Mouse (Mus musculus) MEL (cell line): ENCODE measurements around the gene Fam69a. TPM values are rescaled to one million over a fixed set of nuclear protein-coding genes. Genes with fewer than 3 reads are reported as not detected.

Source experiments
- DNase-seq: peaks from one replicate; pipeline ENCODE4 v3.0.0; 2011; ENCODE audit warnings: low read depth, low spot score
- H3K27ac ChIP-seq: 2 replicates; pipeline ENCODE4 v1.5.1; 2012; ENCODE audit warnings: low read depth, mild to moderate bottlenecking, control low read depth, low read length, moderate library complexity; ENCODE audit not compliant: control insufficient read depth
- H3K27me3 ChIP-seq, 2 experiments: fragments of 150-350 bp in 1 of 2; sonication (generic) in 1 of 2; 2 replicates each; pipeline ENCODE4 v1.6.1; 2012; ENCODE audit warnings: low read length in 2 of 2, mild to moderate bottlenecking in 2 of 2, improper control_type of control experiment in 1 of 2, moderate library complexity in 1 of 2; ENCODE audit not compliant: insufficient read depth in 2 of 2, control insufficient read depth in 1 of 2
- H3K36me3 ChIP-seq, 2 experiments: 2 replicates each; pipeline ENCODE4 v1.6.1; 2012 to 2014; ENCODE audit warnings: low read length in 2 of 2, improper control_type of control experiment in 1 of 2, inconsistent platforms in 1 of 2, mild to moderate bottlenecking in 1 of 2; ENCODE audit not compliant: insufficient read depth in 2 of 2, control insufficient read depth in 1 of 2
- H3K4me1 ChIP-seq, 2 experiments: fragments of 150-350 bp in 1 of 2; sonication (generic) in 1 of 2; 2 replicates each; pipeline ENCODE4 v1.6.1; 2012; ENCODE audit warnings: low read length in 2 of 2, improper control_type of control experiment in 1 of 2, mild to moderate bottlenecking in 1 of 2; ENCODE audit not compliant: insufficient read depth in 2 of 2, control insufficient read depth in 1 of 2
- H3K4me3 ChIP-seq, 2 experiments: fragments of 150-350 bp in 1 of 2; sonication (generic) in 1 of 2; 2 replicates each; pipeline ENCODE4 v1.5.1; 2012; ENCODE audit warnings: low read depth in 2 of 2, low read length in 2 of 2, mild to moderate bottlenecking in 2 of 2, moderate library complexity in 2 of 2, control low read depth in 1 of 2, improper control_type of control experiment in 1 of 2; ENCODE audit not compliant: control insufficient read depth in 1 of 2, insufficient read depth in 1 of 2
- H3K79me2 ChIP-seq: 2 replicates; pipeline ENCODE4 v1.6.1; 2012; ENCODE audit warnings: mild to moderate bottlenecking, low read length, moderate library complexity; ENCODE audit not compliant: control insufficient read depth, poor library complexity, insufficient read depth
- H3K9ac ChIP-seq: 2 replicates; pipeline ENCODE4 v1.6.1; 2012; ENCODE audit warnings: low read depth, mild to moderate bottlenecking, control low read depth, low read length, moderate library complexity; ENCODE audit not compliant: control insufficient read depth, poor library complexity, severe bottlenecking
- H3K9me3 ChIP-seq: fragments of 150-350 bp; sonication (generic); replicated peaks from 2 replicates; pipeline ENCODE4 v1.6.1; 2012; ENCODE audit warnings: mild to moderate bottlenecking, low read length, improper control_type of control experiment, moderate library complexity; ENCODE audit not compliant: insufficient read depth
- CTCF ChIP-seq, 3 experiments: IDR thresholded peaks in 2 of 3; conservative IDR thresholded peaks in 1 of 3; 2 replicates each; pipeline ENCODE4 v1.5.1; 2011 to 2012; ENCODE audit warnings: low read length in 3 of 3, low read depth in 2 of 3, mild to moderate bottlenecking in 2 of 3, improper control_type of control experiment in 1 of 3, inconsistent platforms in 1 of 3, mixed read lengths in 1 of 3, moderate library complexity in 1 of 3; ENCODE audit not compliant: control insufficient read depth in 1 of 3, insufficient read depth in 1 of 3, poor library complexity in 1 of 3, severe bottlenecking in 1 of 3
- E2F4 ChIP-seq: IDR thresholded peaks from 2 replicates; pipeline ENCODE4 v1.6.1; 2011; ENCODE audit warnings: low read depth, low read length, improper control_type of control experiment, borderline replicate concordance
- ELF1 ChIP-seq: IDR thresholded peaks from 2 replicates; pipeline ENCODE4 v1.6.1; 2014; ENCODE audit warnings: low read depth, mild to moderate bottlenecking, inconsistent platforms, low read length, improper control_type of control experiment, moderate library complexity
- GATA1 ChIP-seq: IDR thresholded peaks from 2 replicates; pipeline ENCODE4 v1.6.1; 2011; ENCODE audit warnings: low read depth, low read length, improper control_type of control experiment
- JUND ChIP-seq: IDR thresholded peaks from 2 replicates; pipeline ENCODE4 v1.6.1; 2011; ENCODE audit warnings: low read depth, mild to moderate bottlenecking, improper control_type of control experiment, low read length
- KAT2A ChIP-seq: conservative IDR thresholded peaks from 2 replicates; pipeline ENCODE4 v1.6.1; 2012; ENCODE audit warnings: low read depth, low read length, improper control_type of control experiment, inconsistent platforms
- MAFK ChIP-seq: IDR thresholded peaks from 2 replicates; pipeline ENCODE4 v1.6.1; 2011; ENCODE audit warnings: low read depth, mild to moderate bottlenecking, low read length, improper control_type of control experiment, borderline replicate concordance
- MAZ ChIP-seq: IDR thresholded peaks from 2 replicates; pipeline ENCODE4 v1.6.1; 2012; ENCODE audit warnings: low read depth, mild to moderate bottlenecking, inconsistent platforms, low read length, improper control_type of control experiment
- MEF2A ChIP-seq: IDR thresholded peaks from 2 replicates; pipeline ENCODE4 v1.6.1; 2014; ENCODE audit warnings: low read depth, mild to moderate bottlenecking, inconsistent platforms, low read length, improper control_type of control experiment; ENCODE audit not compliant: poor library complexity, insufficient replicate concordance, severe bottlenecking; ENCODE audit errors: extremely low read depth
- POLR2A ChIP-seq, 2 experiments: IDR thresholded peaks; 2 replicates each; pipeline ENCODE4 v1.6.1; 2011 to 2012; ENCODE audit warnings: low read length in 2 of 2, mild to moderate bottlenecking in 2 of 2, control low read depth in 1 of 2, improper control_type of control experiment in 1 of 2, low read depth in 1 of 2, moderate library complexity in 1 of 2; ENCODE audit not compliant: control insufficient read depth in 1 of 2, insufficient read depth in 1 of 2, poor library complexity in 1 of 2
- POLR2AphosphoS2 ChIP-seq: IDR thresholded peaks from 2 replicates; pipeline ENCODE4 v1.6.1; 2011; ENCODE audit warnings: low read length, improper control_type of control experiment
- RAD21 ChIP-seq: IDR thresholded peaks from 2 replicates; pipeline ENCODE4 v1.6.1; 2011; ENCODE audit warnings: mild to moderate bottlenecking, low read depth, low read length, improper control_type of control experiment
- SMC3 ChIP-seq: IDR thresholded peaks from 2 replicates; pipeline ENCODE4 v1.6.1; 2011; ENCODE audit warnings: low read depth, low read length, improper control_type of control experiment
- TAL1 ChIP-seq: IDR thresholded peaks from 2 replicates; pipeline ENCODE4 v1.6.1; 2012; ENCODE audit warnings: mild to moderate bottlenecking, inconsistent platforms, low read length, moderate library complexity, mixed read lengths
- TBP ChIP-seq: IDR thresholded peaks from 2 replicates; pipeline ENCODE4 v1.8.0; 2011; ENCODE audit warnings: low read depth, low read length, improper control_type of control experiment
- UBTF ChIP-seq: IDR thresholded peaks from 2 replicates; pipeline ENCODE4 v1.6.1; 2012; ENCODE audit warnings: low read depth, mild to moderate bottlenecking, inconsistent platforms, low read length, improper control_type of control experiment, moderate library complexity, borderline replicate concordance; ENCODE audit not compliant: insufficient read depth
- USF1 ChIP-seq: IDR thresholded peaks from 2 replicates; pipeline ENCODE4 v1.6.1; 2014; ENCODE audit warnings: low read depth, mild to moderate bottlenecking, inconsistent platforms, low read length, improper control_type of control experiment, moderate library complexity
- USF2 ChIP-seq, 2 experiments: IDR thresholded peaks; 2 replicates each; pipeline ENCODE4 v1.6.1; 2011 to 2012; ENCODE audit warnings: improper control_type of control experiment in 2 of 2, low read length in 2 of 2, borderline replicate concordance in 1 of 2, inconsistent platforms in 1 of 2, low read depth in 1 of 2, mild to moderate bottlenecking in 1 of 2; ENCODE audit not compliant: insufficient read depth in 1 of 2
- ZMIZ1 ChIP-seq: IDR thresholded peaks from 2 replicates; pipeline ENCODE4 v1.6.1; 2012; ENCODE audit warnings: low read depth, mild to moderate bottlenecking, inconsistent platforms, low read length, improper control_type of control experiment, moderate library complexity
- ZNF384 ChIP-seq: IDR thresholded peaks from 2 replicates; pipeline ENCODE4 v1.6.1; 2012; ENCODE audit warnings: low read depth, mild to moderate bottlenecking, inconsistent platforms, low read length, improper control_type of control experiment
- polyA plus RNA-seq, 2 experiments: library from polyadenylated mRNA; stranded (reverse) in 1 of 2; unstranded in 1 of 2; fragments of >175 nt in 1 of 2; fragments of >200 nt in 1 of 2; gene quantifications; 2 replicates each; pipeline versions ENCODE4 v1.2.1 to v1.2.4; 2012; ENCODE audit warnings: low replicate concordance in 2 of 2, low read depth in 1 of 2; ENCODE audit not compliant: insufficient read length in 2 of 2, insufficient read depth in 1 of 2, missing spikeins in 1 of 2
- total RNA-seq: library from RNA; depleted of rRNA; stranded (reverse); fragments of 300-350 nt; gene quantifications from 2 replicates; pipeline ENCODE4 v1.2.3, GENCODE M21; 2012

The Fam69a gene
- total and polyA plus RNA-seq, 3 experiments = 8.5 to 10.6 TPM; not detected in 1

DNA sequence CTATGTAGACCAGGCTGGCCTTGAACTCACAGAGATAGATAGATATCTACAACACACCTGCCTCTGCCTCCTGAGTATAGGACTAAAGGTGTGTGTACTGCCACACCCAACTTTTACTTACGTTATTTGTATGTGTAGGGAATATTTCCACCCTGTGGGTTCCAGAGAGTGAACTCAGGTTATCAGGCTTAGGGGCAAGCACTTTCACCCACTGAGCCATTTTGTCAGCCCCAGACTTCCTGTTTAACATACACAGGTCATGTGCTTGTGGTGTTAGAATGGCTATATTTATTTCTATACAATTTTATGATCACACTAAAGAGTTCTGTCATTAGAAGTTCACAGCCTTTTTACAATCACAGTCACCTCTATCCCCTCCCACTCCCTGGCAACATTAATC lies 43.9 kb downstream of the Fam69a start:
- TF ChIP-seq MAFK (no peak), USF2 (IDR thresholded peaks at IDR 0.05; ENCODE audit: borderline replicate concordance in 1 of 2, insufficient read depth in 1 of 2, low read depth in 1 of 2, low read length in 2 of 2) (no peak), ELF1 (0 out of 2 replicates have a peak, but pooled peaks have one; percentile 9), E2F4 (no peak), USF1 (0 out of 2 replicates have a peak, but pooled peaks have one; percentile 42), ZNF384 (no peak), SMC3 (no peak), CTCF (IDR thresholded peaks at IDR 0.05 in 2 of 3, conservative IDR thresholded peaks at IDR 0.05 in 1 of 3; ENCODE audit: control insufficient read depth in 1 of 3, insufficient read depth in 1 of 3, low read depth in 2 of 3, low read length in 3 of 3, poor library complexity in 1 of 3, severe bottlenecking in 1 of 3) (no peak)
- peaks cover 16 to 32% of the 10 kb centered on the region in 2 experiments for H3K4me1 ChIP-seq
- no peak overlapping the region for H3K9ac ChIP-seq
- no peak overlapping the region for H3K4me3 ChIP-seq
- H3K36me3 ChIP-seq = peaks cover 0 to 10% of the 10 kb centered on the region in 2 experiments; a peak in 2 of 4 replicates
- H3K27me3 ChIP-seq = no peaks in the 10 kb centered on the region
- no peak for DNase-seq
- H3K27ac ChIP-seq = no peak overlapping the region
- H3K79me2 ChIP-seq = no peaks in the 10 kb centered on the region
- no peaks in the 10 kb centered on the region for H3K9me3 ChIP-seq

DNA sequence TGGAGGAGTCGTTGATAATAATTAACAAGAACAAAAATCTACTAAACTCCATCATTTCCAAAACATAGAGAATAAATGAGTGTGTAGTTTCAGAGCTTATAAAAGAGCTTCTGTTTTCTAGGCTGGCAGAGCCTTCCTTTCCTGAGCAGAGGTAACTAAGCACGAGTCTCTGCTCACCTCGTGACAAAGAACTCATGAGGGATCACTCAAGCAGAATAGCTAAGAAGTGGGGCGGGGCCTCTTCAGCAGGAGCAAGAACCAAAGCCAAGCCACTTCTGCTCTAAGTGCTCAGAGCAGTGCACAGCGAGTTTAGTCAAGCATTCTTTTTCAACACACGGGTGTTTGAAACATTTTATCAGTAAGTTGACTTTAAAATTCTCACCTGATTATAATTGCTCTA lies 45.7 kb downstream of the Fam69a start:
- Histone ChIP-seq H3K9ac (no peak overlapping the region), H3K36me3 (peaks cover 0 to 10% of the 10 kb centered on the region in 2 experiments; a peak in 2 of 4 replicates), H3K9me3 (no peaks in the 10 kb centered on the region), H3K79me2 (no peaks in the 10 kb centered on the region), H3K4me1 (peaks cover 12 to 18% of the 10 kb centered on the region in 2 experiments), H3K27me3 (no peaks in the 10 kb centered on the region), H3K27ac (no peak overlapping the region), H3K4me3 (no peak overlapping the region)
- TF ChIP-seq POLR2A (IDR thresholded peaks at IDR 0.05; ENCODE audit: control insufficient read depth in 1 of 2, insufficient read depth in 1 of 2, low read depth in 1 of 2, low read length in 2 of 2, poor library complexity in 1 of 2) (no peak), UBTF (no peak), TAL1 (no peak), POLR2AphosphoS2 (no peak), MAZ (no peak), MEF2A (no peak), ZMIZ1 (no peak), JUND (no peak), RAD21 (no peak), ELF1 (no peak), GATA1 (no peak), TBP (no peak), E2F4 (no peak), KAT2A (no peak)
- no peak for DNase-seq
